Mouse (Mus musculus) embryonic fibroblast, embryonic 13.5 days (primary cell): ENCODE data around the gene Gm26602. TPM values are rescaled to one million over a fixed set of nuclear protein-coding genes. Genes with fewer than 3 reads are reported as not detected.
A peak's percentile ranks its signal among the peaks of the same experiment; 100 is the strongest.

Experiments
- H3K27ac ChIP-seq: 2 replicates; pipeline ENCODE4 v1.5.1; 2012; ENCODE audit warnings: low read length, control low read depth, inconsistent platforms; ENCODE audit not compliant: insufficient read depth
- H3K4me1 ChIP-seq: 2 replicates; pipeline ENCODE4 v1.6.1; 2011; ENCODE audit warnings: low read length; ENCODE audit not compliant: control insufficient read depth, insufficient read depth
- H3K4me3 ChIP-seq: 2 replicates; pipeline ENCODE4 v1.5.1; 2011; ENCODE audit warnings: mild to moderate bottlenecking, control low read depth, low read length; ENCODE audit not compliant: insufficient read depth
- CTCF ChIP-seq: IDR thresholded peaks from 2 replicates; pipeline ENCODE4 v1.5.1; 2011; ENCODE audit warnings: mild to moderate bottlenecking, control low read depth, low read length, moderate library complexity, borderline replicate concordance; ENCODE audit not compliant: insufficient read depth
- POLR2A ChIP-seq: IDR thresholded peaks from 2 replicates; pipeline ENCODE4 v1.6.1; 2011; ENCODE audit warnings: low read depth, mild to moderate bottlenecking, control low read depth, low read length, moderate library complexity
- polyA plus RNA-seq: library from polyadenylated mRNA; stranded (reverse); fragments of >200 nt; gene quantifications from 2 replicates; pipeline ENCODE4 v1.2.4, GENCODE M21; 2011; ENCODE audit warnings: low read depth; ENCODE audit not compliant: missing spikeins, insufficient read length

Gm26602 gene
- polyA plus RNA-seq, 1 experiment, result not detected

DNA sequence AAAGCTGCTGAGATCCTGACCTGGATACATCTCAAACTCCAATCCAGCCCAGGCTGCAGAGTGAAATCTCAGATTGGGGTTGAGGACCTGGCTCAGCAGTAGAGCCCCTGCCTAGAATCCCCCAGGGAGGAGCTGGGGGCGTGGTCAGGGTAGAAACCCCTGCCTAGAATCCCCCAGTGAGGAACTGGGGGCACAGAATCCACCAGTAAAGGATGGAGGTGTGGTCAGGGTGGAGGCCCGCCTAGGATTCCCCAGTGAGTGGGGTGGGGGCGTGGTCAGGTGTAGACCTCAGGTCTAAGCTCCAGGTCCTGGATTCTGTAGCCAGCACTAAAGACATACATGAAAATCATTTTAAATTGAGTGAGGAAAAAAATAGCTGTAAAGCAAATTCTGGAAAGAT is 37.8 kb upstream of the Gm26602 start:
- TF ChIP-seq CTCF (no peak), POLR2A (no peak)
- no peak overlapping the region for H3K27ac ChIP-seq
- H3K4me3 ChIP-seq, result no peak overlapping the region
- no peaks in the 10 kb centered on the region for H3K4me1 ChIP-seq

DNA sequence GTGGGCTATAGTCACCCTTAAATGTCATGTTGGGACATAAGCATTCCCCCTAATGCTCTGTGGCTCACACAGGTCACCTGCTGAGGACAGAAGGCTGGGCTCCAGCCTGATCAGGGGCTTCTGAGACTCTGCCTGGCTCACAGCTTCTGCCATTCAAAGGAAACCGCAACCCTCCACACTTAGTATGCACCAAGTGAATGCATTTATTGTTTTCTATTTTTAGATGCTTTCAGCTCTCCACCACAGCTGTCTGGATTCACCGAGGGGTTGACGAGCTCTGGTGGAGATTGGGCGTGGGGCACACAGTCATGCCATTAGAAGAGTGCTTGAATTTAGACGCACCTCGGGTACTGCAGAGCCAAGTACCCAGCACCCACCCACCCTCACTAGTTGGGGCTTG is 37.3 kb upstream of the Gm26602 start:
- no peak for TF ChIP-seq POLR2A
- no peak for TF ChIP-seq CTCF
- Histone ChIP-seq H3K4me1 (no peaks in the 10 kb centered on the region), H3K4me3 (no peak overlapping the region), H3K27ac (no peak overlapping the region)

DNA sequence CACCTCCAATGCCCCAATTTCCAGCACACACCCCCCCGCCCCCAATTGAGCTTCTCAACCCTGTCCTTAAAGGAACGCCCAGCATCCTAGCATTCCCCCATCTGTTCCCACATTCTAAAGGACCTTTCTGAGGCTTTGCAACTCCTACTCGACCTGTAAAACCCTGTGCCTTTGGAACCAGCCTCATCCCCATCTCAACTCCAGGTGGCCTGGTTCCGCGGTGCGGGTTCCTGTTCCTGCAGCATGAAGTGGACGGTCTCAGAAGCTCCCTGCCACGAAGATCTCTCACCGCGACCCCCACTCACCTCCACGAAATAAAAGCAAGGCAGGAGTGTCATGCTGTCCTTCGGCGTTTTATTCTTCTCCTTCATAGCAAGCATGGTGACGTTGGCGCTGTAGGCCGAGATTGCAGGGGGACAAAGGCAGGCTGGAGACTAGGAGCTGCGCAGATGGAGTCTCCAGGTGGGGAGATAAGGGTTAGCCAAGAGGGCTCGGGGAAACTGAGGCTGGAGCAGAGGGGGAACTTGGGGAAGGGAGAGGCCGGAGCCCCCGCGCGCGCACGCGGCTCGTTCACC is 36.9 kb upstream of the Gm26602 start:
- H3K4me3 ChIP-seq, result peak overlapping the region; percentile 36
- no peak overlapping the region for H3K27ac ChIP-seq
- no peak for TF ChIP-seq CTCF
- TF ChIP-seq POLR2A, result no peak
- no peaks in the 10 kb centered on the region for H3K4me1 ChIP-seq

DNA sequence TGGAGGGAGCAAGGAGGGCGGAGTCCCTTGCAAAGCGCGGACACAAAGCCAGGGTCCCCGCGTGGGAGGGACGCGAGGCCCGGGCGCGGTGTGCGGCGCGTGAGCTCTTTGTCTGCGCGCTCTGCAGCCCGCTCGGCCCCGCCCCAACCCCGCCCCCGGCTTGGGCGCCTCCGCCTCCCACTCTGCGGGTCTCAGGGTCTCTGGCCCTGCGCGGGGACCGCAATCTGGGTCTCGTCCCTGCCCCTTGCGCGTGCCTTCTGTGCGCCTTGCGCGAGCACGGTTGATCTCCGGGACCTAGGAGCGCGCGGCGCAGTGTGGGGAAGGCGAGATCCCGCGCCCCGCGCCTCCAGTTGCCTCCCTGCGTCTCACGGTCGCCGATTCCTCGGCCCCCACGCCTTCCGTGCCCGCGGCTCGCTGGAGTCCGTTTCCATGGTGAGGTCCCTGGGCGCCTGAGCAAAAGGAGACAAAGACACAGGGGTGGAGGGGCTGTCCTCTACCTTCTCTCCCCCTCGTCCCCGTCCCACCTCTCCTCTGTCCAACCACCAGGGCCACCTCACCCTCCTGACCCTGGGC is 36.3 kb upstream of the Gm26602 start, which contains the start of the genes Prtn3 and Plppr3:
TSS of gene Prtn3 (plus strand) at position 187 of the 573 bp plus-strand sequence.
TSS of gene Plppr3 (minus strand) at position 345 of the 573 bp plus-strand sequence.
- H3K4me3 ChIP-seq, result peak within 1 kb of the TSS; percentile 36
- TF ChIP-seq POLR2A, result no peak
- no peak for TF ChIP-seq CTCF

DNA sequence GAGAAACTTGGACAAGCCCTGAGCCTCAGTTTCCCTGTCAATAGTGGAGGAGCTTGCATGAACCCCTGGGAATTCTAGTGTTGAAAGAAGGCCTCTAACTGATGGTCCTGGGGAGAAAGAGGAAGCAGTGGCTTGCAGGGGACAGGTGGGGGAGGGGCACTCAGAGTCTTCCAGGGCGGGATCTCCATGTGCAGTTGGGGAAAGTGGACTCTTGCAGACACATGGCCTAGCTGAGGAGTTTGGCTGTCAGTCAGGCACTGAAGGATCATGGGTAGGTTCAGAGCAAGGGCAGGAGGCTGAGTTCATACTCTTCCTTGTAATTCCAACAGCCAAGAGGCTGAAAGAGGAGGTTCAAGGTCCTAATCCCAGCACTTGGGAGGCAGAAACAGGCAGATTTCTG is 33.5 kb upstream of the Gm26602 start:
- Histone ChIP-seq H3K4me1 (no peaks in the 10 kb centered on the region), H3K27ac (no peak overlapping the region)
- TF ChIP-seq POLR2A, result no peak
- no peak for TF ChIP-seq CTCF

More for the DNA sequence above, 36.3 kb upstream of the Gm26602 start, which contains the start of the genes Prtn3 and Plppr3:
- Histone ChIP-seq H3K4me1 (no peaks in the 10 kb centered on the region), H3K27ac (no peak within 1 kb of the TSS)

DNA sequence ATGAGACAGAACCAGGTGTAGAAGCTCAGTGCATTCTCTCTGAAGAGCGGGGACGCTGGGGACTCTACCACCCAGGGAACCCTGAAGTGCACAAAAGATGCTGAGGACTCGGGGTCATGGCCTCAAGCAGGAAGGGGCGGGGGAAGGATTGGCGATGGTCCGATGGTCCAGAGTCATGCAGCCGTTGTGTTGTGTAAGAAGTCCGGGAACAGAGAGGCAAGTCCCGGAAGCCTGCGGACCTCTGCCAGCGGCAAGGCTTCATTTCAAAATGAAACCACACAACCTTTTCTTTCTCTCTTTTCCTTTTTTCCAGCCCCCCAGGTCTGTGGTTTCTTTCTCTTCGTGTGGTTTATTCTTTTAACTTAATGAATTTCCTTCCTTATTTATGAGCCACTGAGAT is 32.9 kb upstream of the Gm26602 start:
- Histone ChIP-seq H3K4me1 (no peaks in the 10 kb centered on the region), H3K4me3 (no peak overlapping the region), H3K27ac (no peak overlapping the region)
- TF ChIP-seq POLR2A (no peak), CTCF (no peak)

More for the DNA sequence above, 33.5 kb upstream of the Gm26602 start:
- no peak overlapping the region for H3K4me3 ChIP-seq

DNA sequence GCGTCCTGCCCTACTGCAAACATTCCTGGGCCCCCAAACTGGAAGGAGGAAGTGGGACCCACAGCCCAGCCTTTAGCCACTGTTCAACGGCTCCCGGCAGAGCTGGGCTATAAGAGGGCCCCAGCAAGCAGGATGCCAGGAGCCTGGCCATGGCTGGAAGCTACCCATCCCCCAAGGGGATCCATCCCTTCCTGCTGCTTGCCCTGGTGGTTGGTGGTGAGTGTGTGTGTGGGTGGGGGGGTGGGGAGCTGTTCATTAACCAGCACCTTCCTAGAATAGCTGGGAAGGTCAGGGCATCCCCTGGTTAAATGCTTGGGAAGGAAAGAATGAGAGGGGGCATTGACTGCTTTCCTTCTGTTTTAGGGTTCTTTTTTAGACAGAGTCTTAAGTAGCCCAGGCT is 31.1 kb upstream of the Gm26602 start:
- Histone ChIP-seq H3K27ac (no peak overlapping the region), H3K4me3 (no peak overlapping the region), H3K4me1 (no peaks in the 10 kb centered on the region)
- no peak for TF ChIP-seq CTCF
- no peak for TF ChIP-seq POLR2A

DNA sequence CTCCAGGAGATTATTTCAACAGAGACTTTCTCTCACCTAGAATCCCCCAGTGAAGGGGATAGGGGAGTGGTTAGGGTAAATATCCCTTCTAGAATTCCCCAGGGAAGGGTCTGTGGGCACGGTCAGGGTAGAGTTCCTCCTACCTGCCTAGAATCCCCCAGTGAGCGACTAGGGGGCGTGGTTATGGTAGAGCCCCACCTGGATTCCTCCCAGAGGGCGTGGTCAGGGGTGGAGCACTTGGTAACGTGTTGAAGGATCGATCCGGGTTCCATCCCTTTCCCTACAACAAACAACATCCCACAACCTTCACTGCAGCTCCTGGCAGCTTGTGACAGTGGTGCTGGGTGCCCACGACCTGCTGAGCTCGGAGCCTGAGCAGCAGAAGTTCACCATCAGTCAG is 29.9 kb upstream of the Gm26602 start:
- Histone ChIP-seq H3K4me3 (no peak overlapping the region), H3K27ac (no peak overlapping the region), H3K4me1 (no peaks in the 10 kb centered on the region)
- TF ChIP-seq CTCF (no peak), POLR2A (no peak)

DNA sequence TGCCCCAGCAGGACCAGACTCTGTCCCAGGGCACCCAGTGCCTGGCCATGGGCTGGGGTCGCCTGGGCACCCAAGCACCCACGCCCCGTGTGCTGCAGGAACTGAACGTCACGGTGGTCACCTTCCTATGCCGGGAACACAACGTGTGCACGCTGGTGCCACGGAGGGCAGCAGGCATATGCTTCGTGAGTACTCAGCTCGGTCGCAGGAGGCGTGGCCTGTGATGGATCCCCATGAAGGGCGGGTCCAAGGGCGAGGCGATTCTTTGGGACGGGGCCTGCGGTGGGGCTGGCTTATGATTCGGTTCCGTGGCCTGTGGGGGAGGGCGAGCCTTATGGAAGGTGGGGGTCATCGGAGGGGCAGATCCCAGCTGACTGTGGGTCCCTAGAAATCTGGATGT is 28.7 kb upstream of the Gm26602 start:
- H3K4me3 ChIP-seq, result no peak overlapping the region
- no peak for TF ChIP-seq POLR2A
- no peak for TF ChIP-seq CTCF
- H3K27ac ChIP-seq, result no peak overlapping the region
- H3K4me1 ChIP-seq, result no peaks in the 10 kb centered on the region

DNA sequence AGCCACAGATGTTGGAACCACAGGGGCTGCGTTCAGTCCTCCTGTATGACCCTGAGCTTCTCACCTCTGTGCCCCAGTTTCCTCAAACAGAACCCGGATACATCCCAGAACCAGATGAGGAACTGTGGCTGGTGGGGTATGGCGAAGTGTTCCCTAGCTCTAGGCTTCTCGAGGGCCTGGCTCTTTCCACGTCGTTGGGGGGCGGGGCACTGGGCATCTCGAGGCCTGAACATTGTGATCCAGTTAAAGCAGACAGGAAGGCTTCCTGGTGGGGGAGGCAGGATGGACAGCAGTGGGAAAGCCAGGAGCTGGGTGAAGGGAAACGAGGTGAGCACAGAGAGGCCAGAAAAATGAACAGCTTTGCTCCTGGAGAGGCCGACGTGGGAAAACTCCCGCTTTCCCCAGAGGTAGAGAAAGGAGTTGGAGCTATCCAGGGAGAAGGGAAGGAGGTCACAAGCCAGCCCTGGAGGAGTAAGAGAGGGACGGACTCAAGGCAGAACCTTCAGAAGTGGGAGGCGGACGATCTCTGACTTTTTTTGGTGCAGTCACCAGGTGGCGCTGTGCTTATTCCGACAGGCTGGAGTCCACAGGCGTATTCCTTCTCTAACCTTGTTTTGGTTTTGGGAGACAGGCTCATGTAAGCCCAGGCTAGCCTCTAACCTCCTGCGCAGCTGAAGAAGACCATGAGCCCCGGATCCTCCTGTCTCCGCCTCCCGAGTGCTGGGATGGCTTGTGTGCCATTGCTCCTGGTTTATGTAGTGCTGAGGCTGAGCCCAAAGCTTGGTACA is 27.2 kb upstream of the Gm26602 start:
- Histone ChIP-seq H3K27ac (no peak overlapping the region), H3K4me1 (no peaks in the 10 kb centered on the region), H3K4me3 (no peak overlapping the region)
- TF ChIP-seq CTCF, result peak; percentile 74; the same call in 1 of the 2 replicates
- TF ChIP-seq POLR2A, result no peak
